11 mouse cellular contexts compared by ENCODE assay signal in the genomic region with DNA sequence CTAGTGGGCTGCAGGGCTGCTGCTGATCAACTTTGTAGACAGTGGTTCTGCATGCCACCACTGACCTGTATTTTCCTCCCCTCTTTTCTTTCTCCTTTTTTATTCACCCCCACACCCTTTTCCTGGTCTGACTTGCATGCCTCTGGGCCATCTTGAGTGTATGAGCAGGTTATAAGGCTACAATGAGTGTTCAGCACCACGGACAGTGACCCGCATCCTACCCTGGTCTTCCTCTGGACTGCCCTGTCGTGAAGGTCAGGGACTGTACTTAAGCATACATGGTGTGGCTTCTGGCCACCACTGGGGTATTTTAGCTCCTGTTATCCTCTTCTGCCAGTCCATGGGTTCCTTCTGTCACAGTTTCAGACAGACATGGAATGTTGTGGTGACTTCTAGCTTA. TPM values are rescaled to one million over a fixed set of nuclear protein-coding genes. Genes with fewer than 3 reads are reported as not detected.
DNase-seq lines count a peak whose midpoint lies in the region; ATAC-seq lines count a peak whose summit lies in the region.
"Had no signal": no experiment of that assay in that cellular context is flagged by ENCODE, and none has a peak within 500 bp of the region (broad histone marks: within the 10 kb centered on the region; RNA-seq: fewer than 3 reads in every experiment).

No protein-coding gene starts in this region.

- WGBS in midbrain, embryonic 11.5 days: 7% methylated on average over 3 of the region's 3 CpGs
- 9% methylated on average over 3 of the region's 3 CpGs for WGBS in midbrain, embryonic 13.5 days

- no peak overlapping the region for H3K27ac ChIP-seq in midbrain, embryonic 11.5 days (ENCODE audit: low read depth, low read length)
- no peak overlapping the region for H3K27ac ChIP-seq in midbrain, embryonic 13.5 days

- H3K4me2 ChIP-seq in midbrain, embryonic 11.5 days: no peak overlapping the region
- no peak overlapping the region for H3K4me2 ChIP-seq in midbrain, embryonic 13.5 days (replicated peaks)

- no peak for ATAC-seq in midbrain, embryonic 11.5 days (ENCODE audit: low FRiP score)
- no peak for ATAC-seq in midbrain, embryonic 13.5 days

- DNase-seq in adrenal gland, adult (ENCODE audit: inconsistent age in 2 of 2, low spot score in 1 of 2): peak; percentile 24 to 65
- DNase-seq in adrenal gland, adult 8-10 months: no peak
- DNase-seq in midbrain, embryonic 11.5 days (ENCODE audit: low spot score, missing footprints): peak; percentile 89
- peak; percentile 22 for DNase-seq in induced T-regulatory cell, adult 2 months (ENCODE audit: low read depth)
- peak; percentile 1 for DNase-seq in splenic B cell, adult 2 months (ENCODE audit: low read depth, low spot score)
- DNase-seq in left cerebral cortex, adult 9 months (ENCODE audit: low spot score in 2 of 2): no peak
- DNase-seq in natural killer cell, adult 2 months (ENCODE audit: low spot score in 2 of 2): no peak
- DNase-seq: gastrocnemius, postnatal 36 days had no signal

- no peaks in the 10 kb centered on the region for H3K9me3 ChIP-seq in midbrain, embryonic 11.5 days (ENCODE audit: control insufficient read depth, low read length)
- no peaks in the 10 kb centered on the region for H3K9me3 ChIP-seq in midbrain, embryonic 13.5 days

- no peaks in the 10 kb centered on the region for H3K27me3 ChIP-seq in midbrain, embryonic 11.5 days (ENCODE audit: control insufficient read depth, insufficient read depth, low read length)
- H3K27me3 ChIP-seq in midbrain, embryonic 13.5 days: no peaks in the 10 kb centered on the region; the same call in 1 of the 2 replicates
- no peaks in the 10 kb centered on the region for H3K27me3 ChIP-seq in splenic B cell, adult 2 months (ENCODE audit: control insufficient read depth, insufficient read depth, low read length, poor library complexity, severe bottlenecking)

- no peak overlapping the region for H3K9ac ChIP-seq in midbrain, embryonic 11.5 days (ENCODE audit: low read length)
- H3K9ac ChIP-seq in midbrain, embryonic 13.5 days (replicated peaks): no peak overlapping the region

- H3K4me3 ChIP-seq in midbrain, embryonic 11.5 days (ENCODE audit: low read depth, low read length): no peak overlapping the region
- H3K4me3 ChIP-seq in midbrain, embryonic 13.5 days (replicated peaks): no peak overlapping the region

- H3K36me3 ChIP-seq in midbrain, embryonic 11.5 days (ENCODE audit: control insufficient read depth, insufficient read depth, low read length): no peaks in the 10 kb centered on the region
- no peaks in the 10 kb centered on the region for H3K36me3 ChIP-seq in midbrain, embryonic 13.5 days
- no peaks in the 10 kb centered on the region for H3K36me3 ChIP-seq in splenic B cell, adult 2 months (ENCODE audit: control insufficient read depth, insufficient read depth, low read length, poor library complexity, severe bottlenecking)

- H3K4me1 ChIP-seq in midbrain, embryonic 11.5 days (ENCODE audit: control insufficient read depth, insufficient read depth, low read length): no peaks in the 10 kb centered on the region
- H3K4me1 ChIP-seq in midbrain, embryonic 13.5 days (replicated peaks): peaks cover 15% of the 10 kb centered on the region

RNA-seq across cellular contexts. Expression of a gene that starts 50.3 kb away (rescaled TPM):
- total RNA-seq in adrenal gland, adult 8-10 months (2022): not detected
- polyA plus RNA-seq in midbrain, embryonic 11.5 days (2014; fragmentation: Nextera tagmentation; extraction: Ambion mirVana): not detected in 2 replicates
- not detected in 2 replicates for polyA plus RNA-seq in midbrain, embryonic 13.5 days (2015; fragmentation: Nextera tagmentation; extraction: Ambion mirVana)
- total RNA-seq: gastrocnemius, postnatal 36 days had no signal
- polyA plus RNA-seq: liver, embryonic 16.5 days; spleen, adult 2 months had no signal

Comparison
In these comparisons a context has a peak if more than half of its experiments do, and no peak if none do; other contexts are left out.
1. DNase-seq: peak in adrenal gland, adult (2 of 2), midbrain, embryonic 11.5 days (single experiment), induced T-regulatory cell, adult 2 months (single experiment) and splenic B cell, adult 2 months (single experiment); none in adrenal gland, adult 8-10 months (single experiment), left cerebral cortex, adult 9 months (0 of 2) and natural killer cell, adult 2 months (0 of 2).